Mouse (Mus musculus) neural tube, embryonic 14.5 days (tissue): ENCODE data around the gene Cd200r3. TPM values are rescaled to one million over a fixed set of nuclear protein-coding genes. Genes with fewer than 3 reads are reported as not detected.

Experiments
- ATAC-seq: fragments of 200-750 bp; cut with Nextera tagmentation; 2 replicates; pipeline ENCODE4 v1.8.0; 2017; ENCODE audit warnings: low read depth, mild to moderate bottlenecking, moderate TSS enrichment, moderate library complexity
- H3K27ac ChIP-seq: fragments of 300-500 bp; sonication (generic); 2 replicates; pipeline ENCODE4 v1.5.1; 2014; ENCODE audit warnings: low read depth, mild to moderate bottlenecking, control low read depth, low read length, moderate library complexity, mixed read lengths
- H3K27me3 ChIP-seq: fragments of 300-500 bp; sonication (generic); 2 replicates; pipeline ENCODE4 v1.6.1; 2014; ENCODE audit warnings: low read length; ENCODE audit not compliant: control insufficient read depth, insufficient read depth
- H3K36me3 ChIP-seq: fragments of 300-500 bp; sonication (generic); 2 replicates; pipeline ENCODE4 v1.6.1; 2014; ENCODE audit warnings: low read length, mixed read lengths; ENCODE audit not compliant: control insufficient read depth, insufficient read depth
- H3K4me1 ChIP-seq: fragments of 300-500 bp; sonication (generic); 2 replicates; pipeline ENCODE4 v1.6.1; 2014; ENCODE audit warnings: low read length; ENCODE audit not compliant: control insufficient read depth, insufficient read depth
- H3K4me2 ChIP-seq: fragments of 300-500 bp; sonication (generic); 2 replicates; pipeline ENCODE4 v1.6.1; 2014; ENCODE audit warnings: mild to moderate bottlenecking, low read depth, low read length, control low read depth
- H3K4me3 ChIP-seq: fragments of 300-500 bp; sonication (generic); 2 replicates; pipeline ENCODE4 v1.5.1; 2014; ENCODE audit warnings: low read depth, low read length, control low read depth, mixed read lengths
- H3K9ac ChIP-seq: fragments of 300-500 bp; sonication (generic); replicated peaks from 2 replicates; pipeline ENCODE4 v1.6.1; 2014; ENCODE audit warnings: low read depth, mild to moderate bottlenecking, control low read depth, low read length, mixed read lengths
- H3K9me3 ChIP-seq: fragments of 300-500 bp; sonication (generic); 2 replicates; pipeline ENCODE4 v1.6.1; 2016; ENCODE audit warnings: low read length; ENCODE audit not compliant: control insufficient read depth
- WGBS: fragments of 180-500 bp; shearing (Covaris S2); extraction: QIAGEN DNeasy Blood & Tissue Kit; methylation state at CpG from one replicate; pipeline ENCODE4 v1.1.7; 2014; 5-methylcytosine and 5-hydroxymethylcytosine counted together
- polyA plus RNA-seq: library from polyadenylated mRNA; unstranded; fragments of >200 nt; fragmentation: Nextera tagmentation; extraction: Ambion mirVana; gene quantifications from 2 replicates; pipeline ENCODE4 v1.2.1, GENCODE M21; 2014

Cd200r3 gene
- not detected in 2 replicates for polyA plus RNA-seq

DNA sequence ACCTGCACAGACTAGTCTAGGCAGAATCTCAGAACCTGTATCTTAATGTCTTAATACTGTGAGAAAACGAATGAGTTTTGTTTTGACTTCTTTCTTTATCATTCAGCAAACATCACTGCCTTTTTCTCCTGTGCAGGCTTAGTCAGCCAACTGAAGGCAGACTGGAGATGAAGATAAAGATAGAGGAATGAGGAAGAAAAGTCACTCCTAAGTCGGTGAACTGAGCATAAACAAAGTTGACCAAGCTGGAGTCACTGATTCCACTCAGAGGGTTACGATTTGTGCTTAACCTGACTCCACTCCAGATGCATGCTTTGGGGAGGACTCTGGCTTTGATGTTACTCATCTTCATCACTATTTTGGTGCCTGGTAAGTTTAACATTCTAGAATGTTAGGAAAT, at the start of gene Cd200r3:
Gene Cd200r3 (plus strand): TSS at position 211 of the 400 bp plus-strand sequence.
- Histone ChIP-seq H3K9ac (no peak within 1 kb of the TSS), H3K4me2 (no peak within 1 kb of the TSS), H3K27me3 (no peaks in the 10 kb centered on the region), H3K4me1 (no peaks in the 10 kb centered on the region), H3K4me3 (no peak within 1 kb of the TSS), H3K27ac (no peak within 1 kb of the TSS), H3K9me3 (no peaks in the 10 kb centered on the region), H3K36me3 (no peaks in the 10 kb centered on the region)
- WGBS: 85% methylated on average over 3 of the region's 3 CpGs
- no peak for ATAC-seq

DNA sequence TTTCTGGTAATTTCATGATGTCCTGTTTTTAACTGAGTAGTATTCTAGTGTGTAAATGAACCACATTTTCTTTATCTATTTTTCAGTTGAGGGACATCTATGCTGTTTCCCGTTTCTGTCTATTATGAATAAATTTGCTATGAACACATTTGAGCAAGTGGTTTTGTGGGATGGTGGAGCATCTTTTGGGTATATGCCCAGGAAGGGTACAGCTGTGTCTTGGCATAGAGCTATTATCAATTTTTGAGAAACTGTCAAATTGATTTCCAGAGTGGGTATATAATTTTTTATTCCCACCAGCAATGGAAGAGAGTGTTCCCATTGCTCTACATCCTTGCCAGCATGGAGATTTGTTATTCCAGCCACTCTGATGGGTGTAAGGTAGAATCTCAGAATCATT, 11.5 kb upstream of the Cd200r3 start:
- Histone ChIP-seq H3K9me3 (no peaks in the 10 kb centered on the region), H3K27me3 (no peaks in the 10 kb centered on the region), H3K4me2 (no peak overlapping the region), H3K9ac (no peak overlapping the region), H3K4me1 (no peaks in the 10 kb centered on the region), H3K27ac (no peak overlapping the region), H3K4me3 (no peak overlapping the region), H3K36me3 (no peaks in the 10 kb centered on the region)
- WGBS: 93% methylated on average over 1 of the region's 1 CpGs
- ATAC-seq: no peak

DNA sequence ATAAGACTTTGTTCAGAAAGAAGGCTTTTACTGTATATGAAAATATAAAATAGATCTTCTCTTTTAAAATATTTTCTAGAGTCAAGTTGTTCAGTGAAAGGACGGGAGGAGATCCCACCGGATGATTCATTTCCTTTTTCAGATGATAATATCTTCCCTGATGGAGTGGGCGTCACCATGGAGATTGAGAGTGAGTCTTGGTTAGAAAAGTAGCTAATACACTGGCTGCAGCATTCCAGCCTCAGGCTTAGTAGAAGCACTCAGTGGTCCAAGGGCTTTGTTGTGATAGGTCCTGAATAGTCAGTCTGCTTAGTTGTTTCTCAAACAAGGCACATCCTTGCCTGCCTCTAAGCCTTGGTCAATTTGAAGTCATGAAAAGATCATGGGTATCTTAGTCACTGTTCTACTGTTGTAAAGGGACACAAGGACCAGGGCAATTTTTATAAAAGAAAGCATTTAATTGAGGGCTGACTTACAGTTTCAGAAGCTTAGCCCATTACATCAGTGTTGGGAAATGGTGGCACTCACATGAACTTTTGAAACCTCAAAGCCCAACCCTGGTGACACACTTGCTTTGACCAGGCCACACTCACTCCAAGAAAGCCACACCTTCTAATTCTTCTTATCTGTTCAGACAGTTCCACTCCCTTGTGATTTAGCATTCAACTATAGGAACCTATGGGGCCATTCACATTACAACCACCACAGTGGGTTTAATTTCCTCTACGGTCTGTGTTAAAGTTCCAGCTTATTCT, 8.1 kb downstream of the Cd200r3 start:
- Histone ChIP-seq H3K4me1 (no peaks in the 10 kb centered on the region), H3K4me2 (no peak overlapping the region), H3K36me3 (no peaks in the 10 kb centered on the region), H3K27me3 (no peaks in the 10 kb centered on the region), H3K9ac (no peak overlapping the region), H3K9me3 (no peaks in the 10 kb centered on the region), H3K27ac (no peak overlapping the region), H3K4me3 (no peak overlapping the region)
- 77% methylated on average over 4 of the region's 4 CpGs for WGBS
- no peak for ATAC-seq

DNA sequence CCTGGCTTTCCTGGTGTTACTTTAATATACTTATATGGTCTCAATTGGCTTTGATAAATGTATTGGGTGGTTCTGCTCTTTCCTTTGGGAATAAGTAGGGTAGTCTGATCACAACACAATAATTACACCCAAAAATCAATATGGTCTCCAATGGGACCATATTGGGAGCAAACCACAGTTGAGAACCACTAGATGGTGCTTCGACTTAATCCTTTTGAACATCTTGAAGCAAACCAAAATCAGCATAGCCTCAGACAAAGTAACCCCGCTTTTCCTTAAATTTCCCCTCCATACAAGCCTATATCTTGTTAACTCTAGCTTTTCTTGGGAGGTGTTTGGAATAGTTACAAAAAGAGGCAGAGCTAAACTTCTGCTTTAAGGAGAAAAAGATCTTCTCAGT, 18.8 kb downstream of the Cd200r3 start:
- no peaks in the 10 kb centered on the region for H3K9me3 ChIP-seq
- H3K36me3 ChIP-seq: no peaks in the 10 kb centered on the region
- no peaks in the 10 kb centered on the region for H3K4me1 ChIP-seq
- H3K9ac ChIP-seq: no peak overlapping the region
- 86% methylated on average over 2 of the region's 2 CpGs for WGBS
- no peak overlapping the region for H3K27ac ChIP-seq
- no peak overlapping the region for H3K4me3 ChIP-seq
- H3K4me2 ChIP-seq: no peak overlapping the region
- ATAC-seq: no peak
- no peaks in the 10 kb centered on the region for H3K27me3 ChIP-seq

DNA sequence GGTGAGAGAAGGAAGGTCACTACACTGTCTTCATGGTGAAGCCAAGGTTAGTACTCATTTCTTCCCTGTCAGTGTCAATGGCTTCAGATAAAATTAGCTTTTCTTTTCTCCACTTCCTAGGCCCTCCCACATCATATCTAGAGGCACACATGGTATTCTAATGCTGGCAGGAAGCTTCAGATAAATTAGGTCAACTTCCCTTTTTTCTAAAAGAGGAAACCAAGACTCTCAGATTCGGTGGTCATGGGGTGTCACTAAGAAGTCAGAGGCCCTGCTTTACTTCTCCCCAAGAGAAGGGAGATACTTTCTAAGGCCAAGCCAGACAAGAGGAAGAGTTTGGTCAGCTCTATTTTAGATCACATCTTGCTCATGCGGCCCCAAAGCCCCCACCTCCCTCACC, 19.3 kb downstream of the Cd200r3 start:
- H3K9ac ChIP-seq: no peak overlapping the region
- H3K4me2 ChIP-seq: no peak overlapping the region
- no peaks in the 10 kb centered on the region for H3K9me3 ChIP-seq
- ATAC-seq: no peak
- no peaks in the 10 kb centered on the region for H3K4me1 ChIP-seq
- no peak overlapping the region for H3K27ac ChIP-seq
- 86% methylated on average over 2 of the region's 2 CpGs for WGBS
- no peaks in the 10 kb centered on the region for H3K27me3 ChIP-seq
- H3K36me3 ChIP-seq: no peaks in the 10 kb centered on the region
- H3K4me3 ChIP-seq: no peak overlapping the region

DNA sequence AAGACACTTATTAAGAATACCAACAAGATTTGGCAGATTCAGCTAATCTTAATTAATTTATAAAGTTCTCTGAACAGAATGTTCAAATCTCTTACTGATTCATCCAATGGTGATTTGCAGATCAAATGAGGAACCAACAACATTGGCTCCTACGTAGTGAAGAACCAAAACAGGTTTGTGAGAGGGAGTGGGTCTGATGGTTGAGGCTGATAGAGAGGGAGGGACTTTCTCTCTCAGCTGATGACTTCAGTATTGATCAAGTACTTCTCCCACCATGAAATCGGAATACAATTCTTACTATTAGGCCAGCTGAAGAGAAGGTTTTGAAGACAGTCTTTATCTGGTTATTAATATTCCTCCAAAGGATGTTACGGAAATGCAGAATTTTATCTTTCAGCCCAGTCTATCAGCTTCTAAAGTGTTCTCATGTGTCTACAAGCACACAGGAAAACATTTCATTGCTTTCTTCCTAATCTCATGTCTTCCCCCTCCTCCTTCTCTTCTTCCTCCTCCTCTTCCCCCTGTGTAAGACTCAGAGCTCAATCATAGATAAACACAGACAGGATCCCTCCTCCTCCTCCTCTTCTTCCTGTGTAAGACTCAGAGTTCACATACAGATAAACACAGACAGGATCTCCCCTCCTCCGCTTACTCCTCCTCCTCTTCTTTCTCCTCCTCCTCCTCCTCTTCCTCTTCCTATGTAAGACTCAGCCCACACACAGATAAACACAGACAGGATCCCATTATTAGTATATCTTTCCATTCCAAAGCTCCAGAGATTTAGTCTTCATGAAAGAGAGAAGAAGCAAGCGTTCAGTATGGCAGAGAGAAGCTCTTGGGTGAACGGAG, 21.3 kb downstream of the Cd200r3 start:
- no peak for ATAC-seq
- Histone ChIP-seq H3K27me3 (no peaks in the 10 kb centered on the region), H3K36me3 (no peaks in the 10 kb centered on the region), H3K9ac (no peak overlapping the region), H3K4me2 (no peak overlapping the region), H3K9me3 (no peaks in the 10 kb centered on the region), H3K4me1 (no peaks in the 10 kb centered on the region), H3K27ac (no peak overlapping the region), H3K4me3 (no peak overlapping the region)
- 93% methylated on average over 6 of the region's 6 CpGs for WGBS

DNA sequence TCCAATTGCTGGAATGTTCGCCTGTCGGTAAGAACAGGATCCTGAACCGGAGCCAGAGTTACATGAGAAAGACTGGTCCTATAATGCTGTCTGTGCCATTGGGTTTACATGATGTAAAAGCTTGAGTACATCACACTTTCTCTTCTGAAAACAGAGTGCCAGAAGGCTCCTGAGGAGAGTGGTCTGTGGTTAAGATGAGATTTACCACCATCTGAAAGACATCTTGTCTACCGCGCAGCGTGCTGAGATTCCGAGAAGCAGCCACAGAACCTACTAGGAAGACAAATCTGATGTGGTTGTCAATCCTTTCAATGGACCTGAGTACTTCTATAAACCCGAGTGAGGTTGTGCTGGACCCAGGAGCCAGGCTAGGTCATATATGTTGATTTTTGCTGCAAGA, 21.9 kb downstream of the Cd200r3 start:
- ATAC-seq: no peak
- Histone ChIP-seq H3K4me1 (no peaks in the 10 kb centered on the region), H3K9ac (no peak overlapping the region), H3K4me2 (no peak overlapping the region), H3K4me3 (no peak overlapping the region), H3K9me3 (no peaks in the 10 kb centered on the region), H3K36me3 (no peaks in the 10 kb centered on the region), H3K27ac (no peak overlapping the region), H3K27me3 (no peaks in the 10 kb centered on the region)
- WGBS: 96% methylated on average over 8 of the region's 8 CpGs

DNA sequence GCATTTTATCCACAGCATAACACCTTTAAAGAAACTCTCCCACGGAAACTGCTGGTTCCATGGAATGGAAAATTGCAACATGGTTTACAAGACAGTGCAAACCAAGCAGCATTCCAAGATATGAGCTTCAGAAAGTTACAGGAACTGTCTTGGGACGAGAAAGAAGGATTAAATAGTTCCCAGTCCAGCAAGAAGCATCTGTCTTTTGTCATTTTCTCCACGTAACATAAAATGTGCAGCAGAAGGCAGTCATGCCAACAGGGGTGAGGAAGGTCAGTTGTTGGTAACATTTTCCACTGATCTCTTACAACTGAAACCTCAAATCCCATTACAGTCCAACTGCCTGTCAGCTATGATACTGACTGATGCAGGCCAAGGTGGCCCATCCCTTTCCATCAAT, 22.4 kb downstream of the Cd200r3 start:
- 82% methylated on average over 3 of the region's 3 CpGs for WGBS
- Histone ChIP-seq H3K27me3 (no peaks in the 10 kb centered on the region), H3K4me1 (no peaks in the 10 kb centered on the region), H3K4me3 (no peak overlapping the region), H3K9ac (no peak overlapping the region), H3K27ac (no peak overlapping the region), H3K9me3 (no peaks in the 10 kb centered on the region), H3K4me2 (no peak overlapping the region), H3K36me3 (no peaks in the 10 kb centered on the region)
- no peak for ATAC-seq

DNA sequence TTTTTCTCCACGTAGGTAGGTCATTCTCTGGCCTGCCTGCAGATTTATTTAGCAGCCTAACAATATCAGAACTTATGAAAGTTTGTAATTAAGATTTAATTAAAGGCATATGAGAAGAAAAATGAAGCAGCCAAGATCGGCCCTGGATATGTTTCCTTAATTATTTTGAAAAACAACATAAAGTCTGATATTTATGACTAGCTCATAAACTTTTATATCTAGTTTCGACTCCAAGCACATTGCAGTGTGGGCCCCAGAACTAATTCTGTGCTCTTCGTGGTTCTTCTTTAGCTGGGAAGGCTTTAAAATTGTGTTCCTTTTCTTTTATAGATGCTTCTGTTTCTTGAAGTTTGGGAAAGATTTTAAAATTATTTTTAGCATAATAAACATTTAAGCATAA, 23.4 kb downstream of the Cd200r3 start:
- H3K4me2 ChIP-seq: no peak overlapping the region
- no peaks in the 10 kb centered on the region for H3K27me3 ChIP-seq
- no peaks in the 10 kb centered on the region for H3K36me3 ChIP-seq
- H3K9me3 ChIP-seq: no peaks in the 10 kb centered on the region
- ATAC-seq: no peak
- H3K4me1 ChIP-seq: no peaks in the 10 kb centered on the region
- H3K4me3 ChIP-seq: no peak overlapping the region
- H3K9ac ChIP-seq: no peak overlapping the region
- 81% methylated on average over 4 of the region's 4 CpGs for WGBS
- no peak overlapping the region for H3K27ac ChIP-seq
